Mouse (Mus musculus) forebrain, embryonic 15.5 days (tissue): ENCODE results near the gene Peli2. TPM values are rescaled to one million over a fixed set of nuclear protein-coding genes. Genes with fewer than 3 reads are reported as not detected.

Source experiments
- ATAC-seq: fragments of 200-750 bp; cut with Nextera tagmentation; replicated peaks from 2 replicates; pipeline ENCODE4 v1.8.0; 2017; ENCODE audit warnings: mild to moderate bottlenecking, moderate TSS enrichment, moderate library complexity
- H3K27ac ChIP-seq: fragments of 300-500 bp; sonication (generic); replicated peaks from 2 replicates; pipeline ENCODE4 v1.5.1; 2015; ENCODE audit warnings: mild to moderate bottlenecking, inconsistent platforms
- H3K27me3 ChIP-seq: fragments of 300-500 bp; sonication (generic); 2 replicates; pipeline ENCODE4 v1.6.1; 2015; ENCODE audit warnings: inconsistent platforms
- H3K36me3 ChIP-seq: fragments of 300-500 bp; sonication (generic); 2 replicates; pipeline ENCODE4 v1.6.1; 2015; ENCODE audit warnings: mild to moderate bottlenecking, inconsistent platforms
- H3K4me1 ChIP-seq: fragments of 300-500 bp; sonication (generic); 2 replicates; pipeline ENCODE4 v1.6.1; 2015; ENCODE audit warnings: inconsistent platforms
- H3K4me2 ChIP-seq: fragments of 300-500 bp; sonication (generic); replicated peaks from 2 replicates; pipeline ENCODE4 v1.6.1; 2015; ENCODE audit warnings: mild to moderate bottlenecking, inconsistent platforms
- H3K4me3 ChIP-seq: fragments of 300-500 bp; sonication (generic); 2 replicates; pipeline ENCODE4 v1.5.1; 2015; ENCODE audit warnings: mild to moderate bottlenecking, inconsistent platforms
- H3K9ac ChIP-seq: fragments of 300-500 bp; sonication (generic); replicated peaks from 2 replicates; pipeline ENCODE4 v1.6.1; 2015; ENCODE audit warnings: mild to moderate bottlenecking, inconsistent platforms
- H3K9me3 ChIP-seq: fragments of 300-500 bp; sonication (generic); 2 replicates; pipeline ENCODE4 v1.6.1; 2016; ENCODE audit warnings: inconsistent platforms
- WGBS: fragments of 180-500 bp; shearing (Covaris S2); methylation state at CpG from one replicate; pipeline ENCODE4 v1.1.7; 2015; ENCODE audit warnings: mixed read lengths; 5-methylcytosine and 5-hydroxymethylcytosine counted together
- polyA plus RNA-seq: library from polyadenylated mRNA; unstranded; fragments of >200 nt; fragmentation: Nextera tagmentation; extraction: Ambion mirVana; gene quantifications from 2 replicates; pipeline ENCODE4 v1.2.1, GENCODE M21; 2015

Peli2 gene
- polyA plus RNA-seq, 1 experiment from 2014 or later = 11.6 TPM

DNA sequence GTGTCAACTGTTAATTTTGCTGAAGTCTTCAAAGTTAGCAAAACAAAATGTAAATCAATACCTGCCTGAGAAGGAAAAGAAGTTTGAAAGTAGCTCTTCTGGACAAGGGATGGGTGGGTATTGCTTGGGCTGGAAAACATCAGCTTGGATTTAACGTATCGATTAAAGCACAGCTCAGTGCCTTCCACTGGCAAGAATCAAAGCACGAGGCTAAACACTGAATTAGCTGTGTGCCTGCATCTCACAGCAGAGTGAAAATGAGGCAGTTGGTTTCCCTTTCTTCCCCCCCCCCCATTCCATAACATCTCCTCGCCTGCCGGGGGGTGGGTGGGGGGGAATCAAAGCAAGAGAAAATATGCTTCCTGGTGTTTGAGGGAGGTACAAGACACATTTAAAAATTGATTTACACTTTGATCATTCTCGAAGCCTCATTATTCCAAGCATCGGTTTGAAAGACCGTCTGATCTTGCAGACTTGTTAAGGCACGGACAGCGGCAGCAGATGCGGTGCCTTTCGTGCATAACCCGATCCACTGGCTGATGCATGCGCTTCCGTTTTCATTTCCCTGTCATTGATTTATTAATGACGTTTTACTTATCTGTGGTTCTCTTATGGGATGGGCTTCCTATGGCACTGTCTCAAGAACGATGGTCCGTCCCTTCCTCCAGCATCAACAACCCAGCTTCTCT lies 203.3 kb downstream of the Peli2 start:
- no peak for ATAC-seq
- no peak overlapping the region for H3K9ac ChIP-seq
- no peaks in the 10 kb centered on the region for H3K36me3 ChIP-seq
- no peaks in the 10 kb centered on the region for H3K27me3 ChIP-seq
- no peak overlapping the region for H3K27ac ChIP-seq
- no peaks in the 10 kb centered on the region for H3K9me3 ChIP-seq
- WGBS = 65% methylated on average over 18 of the region's 18 CpGs
- H3K4me3 ChIP-seq = no peak overlapping the region
- H3K4me2 ChIP-seq = no peak overlapping the region
- H3K4me1 ChIP-seq = no peaks in the 10 kb centered on the region

DNA sequence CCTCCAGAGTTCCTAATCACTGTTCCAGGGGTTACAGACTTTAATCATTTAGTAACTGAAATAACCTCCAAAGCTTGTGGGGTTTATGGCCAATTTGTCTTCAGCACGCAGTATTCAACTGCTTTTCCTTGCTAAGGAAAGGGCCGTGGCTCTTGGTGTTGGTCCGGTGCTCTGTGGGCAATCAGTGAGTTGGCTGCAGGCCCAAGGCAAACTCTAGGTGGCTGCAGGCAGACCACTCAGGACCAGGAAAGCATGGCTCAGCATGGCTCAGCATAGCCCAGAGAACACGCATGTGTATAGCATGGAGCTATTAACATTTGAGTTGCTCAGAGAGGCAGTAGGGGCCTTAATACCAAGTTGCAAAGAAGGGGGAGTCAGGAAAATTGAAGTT lies 203.8 kb downstream of the Peli2 start:
- no peak for ATAC-seq
- Histone ChIP-seq H3K36me3 (no peaks in the 10 kb centered on the region), H3K4me1 (no peaks in the 10 kb centered on the region), H3K9me3 (no peaks in the 10 kb centered on the region), H3K4me2 (no peak overlapping the region), H3K9ac (no peak overlapping the region), H3K27me3 (no peaks in the 10 kb centered on the region), H3K27ac (no peak overlapping the region), H3K4me3 (no peak overlapping the region)
- WGBS = 86% methylated on average over 4 of the region's 4 CpGs

DNA sequence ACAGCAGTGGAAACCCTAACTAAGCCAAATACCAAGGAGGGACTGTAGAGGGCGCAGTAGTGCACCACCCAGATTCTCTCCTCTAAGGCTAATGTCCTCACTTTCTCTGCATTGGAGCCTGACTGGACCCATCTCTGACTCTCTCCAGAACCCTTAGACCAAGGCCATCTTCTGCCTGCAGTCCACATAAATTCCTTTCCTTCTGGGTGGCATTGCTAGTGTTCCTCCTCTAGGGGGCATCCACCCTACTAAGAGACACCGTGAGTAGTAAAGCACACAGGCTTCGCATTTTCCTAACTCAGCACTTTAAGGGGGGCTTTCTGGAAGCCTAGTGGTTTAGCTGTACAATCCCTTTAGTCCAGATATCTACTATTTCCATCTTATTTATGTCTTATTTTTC lies 207.1 kb downstream of the Peli2 start:
- no peak for ATAC-seq
- H3K9ac ChIP-seq = no peak overlapping the region
- no peak overlapping the region for H3K4me2 ChIP-seq
- peaks cover 26% of the 10 kb centered on the region for H3K4me1 ChIP-seq
- WGBS = 79% methylated on average over 3 of the region's 3 CpGs
- H3K4me3 ChIP-seq = no peak overlapping the region
- no peaks in the 10 kb centered on the region for H3K36me3 ChIP-seq
- H3K27ac ChIP-seq = no peak overlapping the region
- no peaks in the 10 kb centered on the region for H3K27me3 ChIP-seq
- no peaks in the 10 kb centered on the region for H3K9me3 ChIP-seq

DNA sequence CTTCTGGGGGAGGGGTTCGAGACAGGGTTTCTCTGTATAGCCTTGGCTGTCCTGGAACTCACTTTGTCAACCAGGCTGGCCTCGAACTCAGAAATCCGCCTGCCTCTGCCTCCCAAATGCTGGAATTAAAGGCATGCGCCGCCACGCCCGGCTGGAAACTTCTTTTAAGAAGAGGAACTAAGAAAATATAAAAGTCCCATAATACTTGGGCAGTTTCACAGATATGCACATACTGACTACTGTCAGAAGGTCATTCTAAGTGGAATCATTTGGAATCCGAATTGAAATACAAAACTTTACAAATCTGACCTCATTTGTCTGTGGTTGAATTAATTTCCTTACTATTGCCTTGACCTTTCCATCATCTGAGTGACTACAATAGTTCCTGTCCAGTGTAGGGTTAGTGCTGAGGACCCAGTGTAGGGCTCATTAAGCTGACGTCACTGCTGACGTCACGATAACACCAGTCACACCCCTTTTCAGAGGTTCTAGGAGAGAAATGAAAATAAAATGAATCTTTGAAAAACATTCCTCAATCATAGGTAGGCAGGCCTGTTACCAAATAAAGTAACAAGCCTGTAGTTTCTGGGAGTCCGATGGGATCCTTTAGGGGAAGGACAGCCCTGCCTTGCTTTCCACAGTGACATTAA lies 209.2 kb downstream of the Peli2 start:
- Histone ChIP-seq H3K4me3 (no peak overlapping the region), H3K9me3 (no peaks in the 10 kb centered on the region), H3K36me3 (no peaks in the 10 kb centered on the region), H3K9ac (no peak overlapping the region), H3K27me3 (no peaks in the 10 kb centered on the region), H3K4me1 (peaks cover 32% of the 10 kb centered on the region), H3K27ac (no peak overlapping the region), H3K4me2 (no peak overlapping the region)
- ATAC-seq = no peak
- 85% methylated on average over 12 of the region's 12 CpGs for WGBS
